Mouse (Mus musculus) liver, embryonic 13.5 days (tissue): ENCODE measurements around the gene Mfsd4b4. TPM values are rescaled to one million over a fixed set of nuclear protein-coding genes. Genes with fewer than 3 reads are reported as not detected.

Experiments used
- ATAC-seq: fragments of 200-750 bp; cut with Nextera tagmentation; 2 replicates; pipeline ENCODE4 v1.8.0; 2017; ENCODE audit warnings: low read depth, mild to moderate bottlenecking, moderate number of reproducible peaks, moderate library complexity
- DNase-seq: peaks from one replicate; pipeline ENCODE4 v3.0.0; 2022
- H3K27ac ChIP-seq: fragments of 300-500 bp; sonication (generic); 2 replicates; pipeline ENCODE4 v1.5.1; 2015; ENCODE audit warnings: moderate library complexity, mild to moderate bottlenecking, inconsistent platforms
- H3K27me3 ChIP-seq: fragments of 300-500 bp; sonication (generic); 2 replicates; pipeline ENCODE4 v1.6.1; 2015; ENCODE audit warnings: mild to moderate bottlenecking, inconsistent platforms
- H3K36me3 ChIP-seq: fragments of 300-500 bp; sonication (generic); 2 replicates; pipeline ENCODE4 v1.6.1; 2015; ENCODE audit warnings: mild to moderate bottlenecking, inconsistent platforms
- H3K4me1 ChIP-seq: fragments of 300-500 bp; sonication (generic); replicated peaks from 2 replicates; pipeline ENCODE4 v1.6.1; 2015; ENCODE audit warnings: inconsistent platforms
- H3K4me2 ChIP-seq: fragments of 300-500 bp; sonication (generic); 2 replicates; pipeline ENCODE4 v1.6.1; 2015; ENCODE audit warnings: inconsistent platforms, mild to moderate bottlenecking, moderate library complexity
- H3K4me3 ChIP-seq: fragments of 300-500 bp; sonication (generic); replicated peaks from 2 replicates; pipeline ENCODE4 v1.5.1; 2015; ENCODE audit warnings: mild to moderate bottlenecking, inconsistent platforms
- H3K9ac ChIP-seq: fragments of 300-500 bp; sonication (generic); 2 replicates; pipeline ENCODE4 v1.6.1; 2015; ENCODE audit warnings: mild to moderate bottlenecking, inconsistent platforms
- H3K9me3 ChIP-seq: fragments of 300-500 bp; sonication (generic); replicated peaks from 2 replicates; pipeline ENCODE4 v1.6.1; 2016; ENCODE audit warnings: inconsistent platforms
- WGBS: fragments of 180-500 bp; shearing (Covaris S2); methylation state at CpG from one replicate; pipeline ENCODE4 v1.1.7; 2015; ENCODE audit not compliant: insufficient replicate concordance; 5-methylcytosine and 5-hydroxymethylcytosine counted together
- polyA plus RNA-seq: library from polyadenylated mRNA; unstranded; fragments of >200 nt; fragmentation: Nextera tagmentation; extraction: Ambion mirVana; gene quantifications from 2 replicates; pipeline ENCODE4 v1.2.1, GENCODE M21; 2015

Gene Mfsd4b4
- polyA plus RNA-seq, 1 experiment from 2014 or later: 1.3 TPM

GRCm38 (mm10) chr10:39893702-39894697 is 5.0 kb downstream of the Mfsd4b4 start:
- Histone ChIP-seq H3K9me3 (no peaks in the 10 kb centered on the region), H3K9ac (no peak overlapping the region), H3K27ac (0 out of 2 replicates have a peak overlapping the region, but pooled peaks have one; percentile 25), H3K4me3 (no peak overlapping the region), H3K4me1 (peaks cover 37% of the 10 kb centered on the region), H3K4me2 (peak overlapping the region; percentile 31), H3K27me3 (no peaks in the 10 kb centered on the region), H3K36me3 (no peaks in the 10 kb centered on the region)
- DNase-seq (peak; percentile 59), ATAC-seq (peak; percentile 76)
- WGBS: 46% methylated on average over 11 of the region's 11 CpGs

GRCm38 (mm10) chr10:39888621-39889020 is 10.4 kb downstream of the Mfsd4b4 start:
- Histone ChIP-seq H3K4me3 (no peak overlapping the region), H3K27ac (no peak overlapping the region), H3K36me3 (no peaks in the 10 kb centered on the region), H3K4me1 (peaks cover 5% of the 10 kb centered on the region), H3K9ac (no peak overlapping the region), H3K4me2 (no peak overlapping the region), H3K27me3 (no peaks in the 10 kb centered on the region), H3K9me3 (no peaks in the 10 kb centered on the region)
- WGBS: 46% methylated on average over 3 of the region's 3 CpGs
- DNase-seq (no peak), ATAC-seq (no peak)

- Histone ChIP-seq H3K4me2 (no peak overlapping the region), H3K27me3 (no peaks in the 10 kb centered on the region), H3K9me3 (no peaks in the 10 kb centered on the region), H3K36me3 (peaks cover 42% of the 10 kb centered on the region), H3K27ac (no peak overlapping the region), H3K4me1 (peaks cover 9% of the 10 kb centered on the region), H3K9ac (no peak overlapping the region), H3K4me3 (no peak overlapping the region)
- no peak for DNase-seq
- 38% methylated on average over 2 of the region's 2 CpGs for WGBS
- ATAC-seq: 0 out of 2 replicates have a peak, but pooled peaks have one; percentile 55
Observed at GRCm38 (mm10) chr10:39865509-39865908, 33.5 kb downstream of the Mfsd4b4 start.

GRCm38 (mm10) chr10:39842621-39843020 is 56.4 kb downstream of the Mfsd4b4 start:
- Histone ChIP-seq H3K9ac (no peak overlapping the region), H3K36me3 (peaks cover 29% of the 10 kb centered on the region), H3K4me2 (no peak overlapping the region), H3K4me3 (no peak overlapping the region), H3K9me3 (no peaks in the 10 kb centered on the region), H3K27me3 (no peaks in the 10 kb centered on the region), H3K4me1 (no peaks in the 10 kb centered on the region), H3K27ac (no peak overlapping the region)
- WGBS: 70% methylated on average over 1 of the region's 1 CpGs
- DNase-seq (no peak), ATAC-seq (no peak)

Other genes with a start within 250 kb of the Mfsd4b4 start
- 3.1 TPM in 2 replicates for gene Rev3l, start 167.1 kb downstream of the Mfsd4b4 start, polyA plus RNA-seq
- not detected in 2 replicates for gene Mfsd4b2, start 27.7 kb upstream of the Mfsd4b4 start, polyA plus RNA-seq
- gene Mfsd4b3, start 60.9 kb upstream of the Mfsd4b4 start, polyA plus RNA-seq: 1.3 and 1.4 TPM in 2 replicates
- 0.03 and 0.08 TPM in 2 replicates for gene Mfsd4b5, start 87.4 kb upstream of the Mfsd4b4 start, polyA plus RNA-seq
- 0.54 and 0.56 TPM in 2 replicates for gene Mfsd4b1, start 126.0 kb upstream of the Mfsd4b4 start, polyA plus RNA-seq
- 75.1 and 80.8 TPM in 2 replicates for gene Slc16a10, start 243.0 kb upstream of the Mfsd4b4 start, polyA plus RNA-seq